Mouse (Mus musculus): ENCODE measurements at regions not wholly inside any gene's neighbourhood (a gene's known extent, or its start where the extent isn't known, plus 50 kb on each side); places are given as distances from the start of the nearest gene placed in this dataset.
A peak's percentile ranks its signal among the peaks of the same experiment; 100 is the strongest.

DNA sequence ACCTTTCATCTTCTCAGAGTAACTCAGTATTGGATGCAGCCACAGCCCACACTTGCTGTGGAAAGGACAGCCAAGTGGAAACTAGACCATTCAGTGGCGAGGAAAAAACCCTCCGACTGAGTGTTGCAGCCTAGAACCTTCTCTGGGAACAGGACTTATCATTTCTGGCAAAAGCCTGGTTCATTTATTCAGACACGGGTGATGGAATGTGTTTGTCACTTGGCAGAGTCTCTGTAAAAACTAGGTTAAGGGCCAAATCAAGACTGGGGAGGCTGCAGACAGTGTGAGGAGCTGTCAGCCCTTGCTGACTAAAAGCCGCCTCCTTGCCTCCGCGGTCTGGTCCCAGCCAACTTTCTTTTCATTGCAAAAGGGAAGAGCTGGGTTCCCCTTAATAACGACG lies 212.3 kb upstream of the Pgrmc2 start:
- Histone ChIP-seq H3K79me2 (ENCODE audit: inconsistent target) (no peaks in the 10 kb centered on the region), H3K4me3 (ENCODE audit: inconsistent target) (no peak overlapping the region), H3K36me3 (ENCODE audit: inconsistent target) (no peaks in the 10 kb centered on the region), H3K27ac (no peak overlapping the region)
- WGBS (ENCODE audit: missing documents): 80% methylated on average over 8 of the region's 8 CpGs

DNA sequence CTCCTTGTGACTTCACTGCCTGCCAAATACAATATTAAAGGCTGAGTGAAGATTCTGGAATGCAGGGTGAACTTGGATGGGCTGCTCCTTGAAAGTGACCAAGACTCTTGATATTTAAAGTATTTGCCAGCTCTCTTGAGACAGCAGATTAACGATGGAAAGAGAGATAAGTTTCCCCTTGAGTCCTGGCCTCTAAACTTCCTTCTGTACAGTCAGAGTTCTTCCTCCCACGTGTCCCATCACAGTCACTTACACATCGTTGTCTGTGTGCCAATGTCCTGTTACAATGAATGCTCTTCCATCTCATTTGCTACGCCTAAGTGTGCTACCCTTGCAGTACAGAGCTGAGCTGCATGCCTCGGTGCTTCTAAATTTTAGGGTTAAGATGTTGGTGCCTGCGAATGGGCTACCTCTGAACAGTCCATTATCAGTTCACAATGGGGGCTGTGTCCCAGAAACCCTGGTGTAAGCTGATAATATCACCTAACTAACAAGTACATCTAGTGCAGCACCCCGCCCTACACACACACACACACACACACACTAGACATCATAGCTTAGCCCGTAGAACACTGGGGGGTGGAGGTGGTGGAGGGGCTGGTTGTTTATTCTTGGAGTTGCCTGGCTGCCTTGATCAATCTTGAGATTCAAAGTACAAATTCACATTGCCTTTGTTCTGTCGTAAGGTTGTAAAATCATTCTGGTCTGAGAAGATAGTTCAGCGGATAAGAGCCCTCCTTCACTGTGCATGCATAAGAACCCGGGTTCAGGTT lies 207.9 kb upstream of the Pgrmc2 start:
- Histone ChIP-seq H3K79me2 (ENCODE audit: inconsistent target) (no peaks in the 10 kb centered on the region), H3K4me3 (ENCODE audit: inconsistent target) (no peak overlapping the region), H3K27ac (no peak overlapping the region), H3K36me3 (ENCODE audit: inconsistent target) (no peaks in the 10 kb centered on the region)
- 85% methylated on average over 11 of the region's 11 CpGs for WGBS (ENCODE audit: missing documents)

DNA sequence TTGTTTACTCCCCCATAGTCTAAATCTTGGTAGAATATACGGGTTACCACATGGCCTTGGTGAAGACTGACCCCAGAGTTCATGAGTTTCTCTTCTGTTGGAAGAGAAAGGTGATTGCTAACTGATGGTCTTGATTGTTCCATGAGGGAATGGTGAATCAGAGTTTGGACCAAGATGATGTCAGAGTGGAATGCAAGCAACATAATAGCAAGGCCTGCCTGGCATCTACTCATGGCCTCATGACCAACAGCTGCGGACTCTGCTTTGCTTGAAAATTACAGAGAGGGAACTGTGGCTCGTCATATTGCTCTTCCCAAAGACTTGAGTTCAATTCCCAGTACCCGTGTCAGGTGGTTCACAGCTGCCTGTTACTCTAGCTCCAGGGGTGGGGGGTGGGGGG lies 205.9 kb upstream of the Pgrmc2 start:
- H3K27ac ChIP-seq: no peak overlapping the region
- 95% methylated on average over 4 of the region's 4 CpGs for WGBS (ENCODE audit: missing documents)

DNA sequence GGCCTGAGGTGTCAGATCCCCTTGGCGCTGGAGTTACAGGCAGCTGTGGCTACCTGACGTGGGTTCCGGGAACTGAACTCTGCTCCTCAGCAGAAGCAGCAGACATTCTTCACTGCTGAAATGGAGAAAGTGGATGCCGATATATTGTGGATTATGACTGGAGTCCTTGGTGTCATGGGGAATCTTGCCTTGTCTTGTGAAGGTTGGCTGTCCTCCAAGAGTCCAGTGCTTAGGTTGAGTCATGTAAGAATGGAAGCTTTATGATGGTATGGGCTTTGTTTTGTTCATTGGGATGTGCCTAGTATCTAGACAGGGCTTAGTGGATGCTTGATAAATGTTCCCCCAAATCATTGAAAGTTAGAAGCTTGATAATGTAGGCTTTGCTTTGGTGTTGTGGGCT lies 205.2 kb upstream of the Pgrmc2 start:
- H3K79me2 ChIP-seq (ENCODE audit: inconsistent target): no peaks in the 10 kb centered on the region
- no peaks in the 10 kb centered on the region for H3K36me3 ChIP-seq (ENCODE audit: inconsistent target)
- 93% methylated on average over 4 of the region's 4 CpGs for WGBS (ENCODE audit: missing documents)
- no peak overlapping the region for H3K4me3 ChIP-seq (ENCODE audit: inconsistent target)
- H3K27ac ChIP-seq: no peak overlapping the region

More for the DNA sequence above, 205.9 kb upstream of the Pgrmc2 start:
- Histone ChIP-seq H3K79me2 (ENCODE audit: inconsistent target) (no peaks in the 10 kb centered on the region), H3K36me3 (ENCODE audit: inconsistent target) (no peaks in the 10 kb centered on the region), H3K4me3 (ENCODE audit: inconsistent target) (no peak overlapping the region)

DNA sequence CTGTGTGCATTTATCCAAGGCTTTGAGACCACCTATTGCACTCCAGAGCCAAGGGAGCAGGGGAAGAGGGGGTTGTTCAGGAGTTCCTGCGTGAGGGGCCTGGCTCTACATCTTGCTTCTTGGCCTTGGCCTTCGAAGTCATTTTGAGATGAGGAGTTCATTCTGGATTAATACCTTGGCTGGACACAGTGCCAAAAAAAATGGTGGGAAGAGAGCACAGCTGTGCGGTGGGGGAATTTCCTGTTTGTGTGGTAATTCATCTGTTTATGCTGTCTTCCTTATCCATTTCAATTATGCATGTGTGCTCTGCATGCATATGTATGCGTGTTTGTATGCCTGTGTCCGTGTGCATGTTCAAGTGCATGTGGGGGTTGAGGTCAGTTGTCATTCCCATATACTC lies 202.5 kb upstream of the Pgrmc2 start:
- Histone ChIP-seq H3K4me3 (ENCODE audit: inconsistent target) (no peak overlapping the region), H3K36me3 (ENCODE audit: inconsistent target) (no peaks in the 10 kb centered on the region), H3K79me2 (ENCODE audit: inconsistent target) (no peaks in the 10 kb centered on the region), H3K27ac (no peak overlapping the region)
- 96% methylated on average over 5 of the region's 5 CpGs for WGBS (ENCODE audit: missing documents)

DNA sequence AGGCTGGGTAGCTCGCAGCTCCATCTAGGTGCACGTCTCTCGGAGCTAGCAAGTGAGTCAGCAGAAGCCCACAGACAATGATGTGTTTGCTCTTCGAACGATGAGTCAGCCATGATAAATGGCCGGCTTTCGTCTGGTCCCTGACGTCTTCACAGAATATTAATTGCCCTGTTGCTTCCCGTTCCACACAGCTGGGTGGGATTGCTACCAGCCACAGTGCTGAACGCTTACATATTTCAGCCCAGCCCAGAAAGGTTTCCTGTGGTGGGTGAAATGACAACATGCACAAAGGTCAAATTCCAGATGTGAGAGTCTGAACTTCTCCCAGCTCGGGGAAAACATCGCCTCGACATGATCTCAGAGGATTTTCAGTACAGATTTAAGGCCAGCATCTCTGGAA lies 202.1 kb upstream of the Pgrmc2 start:
- Histone ChIP-seq H3K36me3 (ENCODE audit: inconsistent target) (no peaks in the 10 kb centered on the region), H3K79me2 (ENCODE audit: inconsistent target) (no peaks in the 10 kb centered on the region), H3K27ac (no peak overlapping the region), H3K4me3 (ENCODE audit: inconsistent target) (no peak overlapping the region)
- 16% methylated on average over 13 of the region's 13 CpGs for WGBS (ENCODE audit: missing documents)

DNA sequence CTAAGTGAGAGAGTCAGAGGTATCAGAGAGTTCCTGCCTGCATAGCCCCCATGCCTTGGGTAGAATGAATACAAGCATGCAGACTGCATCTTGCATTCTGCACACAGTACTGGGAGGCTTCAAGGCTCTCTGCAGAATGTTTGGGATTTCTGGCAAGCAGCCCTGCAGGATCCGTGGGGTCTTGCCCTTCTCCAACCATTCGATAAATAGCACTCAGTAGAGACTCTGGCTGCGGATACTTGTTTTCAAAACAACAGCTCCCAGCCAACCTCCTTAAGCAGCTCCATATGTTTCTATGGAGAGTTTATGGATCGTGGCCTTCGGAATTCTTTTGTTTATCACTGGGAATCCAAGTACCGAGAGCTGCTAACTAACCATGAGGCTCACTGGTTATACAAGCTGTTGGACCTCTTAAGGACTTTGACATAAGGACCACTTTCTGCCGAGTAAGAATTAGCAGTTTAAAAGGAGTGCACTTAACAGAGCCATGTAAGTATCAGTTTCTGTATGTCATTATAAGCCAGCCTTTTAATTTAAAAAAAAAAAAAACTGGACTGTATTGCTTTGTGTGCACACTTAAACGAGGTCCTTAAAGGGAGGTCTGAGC lies 199.7 kb upstream of the Pgrmc2 start:
- Histone ChIP-seq H3K36me3 (ENCODE audit: inconsistent target) (no peaks in the 10 kb centered on the region), H3K27ac (no peak overlapping the region), H3K79me2 (ENCODE audit: inconsistent target) (no peaks in the 10 kb centered on the region), H3K4me3 (ENCODE audit: inconsistent target) (no peak overlapping the region)
- WGBS (ENCODE audit: missing documents): 87% methylated on average over 8 of the region's 8 CpGs

DNA sequence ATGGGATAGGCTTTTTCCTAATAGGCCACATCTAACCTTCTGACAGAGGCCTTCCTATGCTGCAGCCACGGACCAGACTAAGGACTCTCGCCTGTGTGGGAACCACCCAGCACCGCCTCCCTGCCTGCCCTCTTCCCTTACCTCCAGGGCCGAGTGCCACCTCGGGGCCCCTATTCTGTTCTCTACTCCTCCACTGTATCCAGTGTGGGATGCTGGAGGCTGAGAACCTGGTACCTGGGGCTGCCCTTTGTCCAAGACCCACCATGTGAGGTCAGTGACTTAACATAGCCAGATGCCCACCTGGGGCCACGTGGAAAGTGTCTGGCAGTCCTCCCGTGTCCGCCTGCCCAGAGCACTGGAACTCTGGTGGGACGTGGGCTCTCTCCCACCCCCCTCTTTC lies 193.2 kb upstream of the Pgrmc2 start:
- H3K4me3 ChIP-seq (ENCODE audit: inconsistent target): no peak overlapping the region
- H3K79me2 ChIP-seq (ENCODE audit: inconsistent target): no peaks in the 10 kb centered on the region
- 98% methylated on average over 8 of the region's 9 CpGs for WGBS (ENCODE audit: missing documents)
- H3K27ac ChIP-seq: no peak overlapping the region
- H3K36me3 ChIP-seq (ENCODE audit: inconsistent target): no peaks in the 10 kb centered on the region

DNA sequence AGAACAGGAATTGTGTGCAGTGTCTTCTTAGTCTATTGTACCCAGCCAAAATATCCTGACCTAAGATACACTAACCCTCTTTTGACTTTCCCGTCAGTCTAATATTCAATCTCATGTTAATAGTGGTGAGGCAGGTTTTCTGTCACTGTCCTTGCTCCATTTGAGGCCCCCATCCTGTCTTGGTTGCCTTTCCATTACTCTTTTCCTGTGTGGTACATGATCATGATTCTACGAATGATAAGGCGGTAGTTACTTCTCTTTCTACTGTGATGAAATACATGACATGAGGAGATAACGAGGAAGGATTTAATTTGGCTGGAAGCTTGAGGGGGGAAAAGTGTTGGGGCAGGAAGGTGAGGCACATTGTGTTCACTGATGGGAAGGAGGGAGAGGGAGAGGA lies 185.7 kb upstream of the Pgrmc2 start:
- Histone ChIP-seq H3K27ac (no peak overlapping the region), H3K4me3 (ENCODE audit: inconsistent target) (no peak overlapping the region), H3K36me3 (ENCODE audit: inconsistent target) (no peaks in the 10 kb centered on the region), H3K79me2 (ENCODE audit: inconsistent target) (no peaks in the 10 kb centered on the region)
- WGBS (ENCODE audit: missing documents): 18% methylated on average over 4 of the region's 4 CpGs

DNA sequence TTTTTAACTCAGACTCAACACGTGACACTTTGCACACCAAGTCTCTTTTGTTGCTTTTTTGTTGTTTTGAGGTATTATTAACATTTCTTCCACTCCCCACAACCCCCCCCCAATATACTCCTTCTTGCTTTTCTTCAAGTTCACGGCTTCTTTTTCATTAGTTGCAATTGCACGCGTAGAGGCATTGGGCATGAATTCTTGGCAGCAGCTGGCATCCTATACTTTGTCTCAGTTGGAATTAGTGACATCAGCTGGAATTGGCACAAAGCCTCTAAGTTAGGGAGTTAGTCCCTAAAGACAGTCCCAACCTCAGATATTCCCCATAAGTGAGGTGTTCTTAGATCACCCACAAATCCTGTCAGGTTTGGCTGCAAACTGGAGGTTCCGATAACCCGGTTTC lies 183.4 kb upstream of the Pgrmc2 start:
- Histone ChIP-seq H3K4me3 (ENCODE audit: inconsistent target) (no peak overlapping the region), H3K79me2 (ENCODE audit: inconsistent target) (no peaks in the 10 kb centered on the region), H3K36me3 (ENCODE audit: inconsistent target) (no peaks in the 10 kb centered on the region), H3K27ac (no peak overlapping the region)
- 97% methylated on average over 6 of the region's 6 CpGs for WGBS (ENCODE audit: missing documents)

DNA sequence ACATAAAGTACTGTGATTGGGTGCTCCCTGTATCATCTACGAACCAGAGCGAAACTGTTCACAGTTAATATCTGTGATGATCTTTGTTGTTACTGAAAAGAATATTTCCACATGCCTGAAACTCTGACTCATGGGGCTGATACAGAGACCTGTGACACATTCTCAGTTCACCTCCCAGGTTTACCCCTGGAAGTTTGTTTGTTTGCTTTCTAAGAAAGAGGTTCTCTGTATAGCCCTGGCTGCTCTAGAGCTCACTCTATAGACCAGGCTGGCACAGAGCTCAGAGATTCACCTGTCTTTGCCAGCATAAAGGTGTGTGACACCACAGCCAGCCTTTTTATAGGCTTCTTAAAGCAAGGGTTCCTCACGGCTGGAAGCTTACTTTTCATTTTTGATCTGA lies 182.6 kb upstream of the Pgrmc2 start:
- Histone ChIP-seq H3K27ac (no peak overlapping the region), H3K79me2 (ENCODE audit: inconsistent target) (no peaks in the 10 kb centered on the region), H3K4me3 (ENCODE audit: inconsistent target) (no peak overlapping the region), H3K36me3 (ENCODE audit: inconsistent target) (no peaks in the 10 kb centered on the region)
- 97% methylated on average over 3 of the region's 3 CpGs for WGBS (ENCODE audit: missing documents)

DNA sequence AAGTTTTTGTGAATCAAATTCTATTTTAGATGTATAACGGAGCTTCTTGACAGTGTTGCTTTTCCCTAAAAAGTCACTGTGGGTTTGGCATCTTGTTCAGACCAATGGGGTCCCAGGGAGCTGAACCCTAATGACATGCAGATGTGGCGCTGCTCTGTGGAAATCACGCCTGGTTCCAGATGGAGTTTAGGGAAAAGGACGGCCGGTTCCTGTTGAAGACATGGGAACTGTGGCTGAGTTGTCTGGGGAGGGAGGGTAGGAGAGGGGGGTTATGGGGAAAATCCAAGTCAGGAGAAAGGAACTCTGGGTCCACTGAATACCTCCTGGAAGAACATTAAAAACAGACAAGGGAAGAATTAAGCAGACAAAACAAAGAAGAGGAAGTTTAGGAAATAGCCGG lies 175.4 kb upstream of the Pgrmc2 start:
- no peaks in the 10 kb centered on the region for H3K79me2 ChIP-seq (ENCODE audit: inconsistent target)
- WGBS (ENCODE audit: missing documents): 89% methylated on average over 6 of the region's 6 CpGs

DNA sequence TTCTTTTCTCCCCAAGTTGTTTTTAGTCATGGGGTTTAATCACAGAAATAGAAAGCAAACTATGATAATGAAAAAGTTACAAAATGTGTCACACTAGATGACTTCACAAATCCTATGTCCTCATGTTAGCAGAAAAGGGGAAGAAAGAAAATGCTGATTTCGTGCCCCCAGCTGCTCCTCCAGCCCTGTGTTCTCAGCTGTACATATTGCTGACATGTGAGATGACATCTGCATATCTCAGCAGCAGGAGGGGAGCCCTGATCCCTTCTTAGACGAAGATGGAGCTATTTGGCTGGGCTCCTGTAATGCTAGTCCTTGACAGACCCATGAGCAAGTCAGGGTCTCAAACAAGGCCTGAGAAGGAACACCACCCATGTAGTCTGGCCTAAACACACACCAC lies 162.1 kb upstream of the Pgrmc2 start:
- Histone ChIP-seq H3K36me3 (ENCODE audit: inconsistent target) (no peaks in the 10 kb centered on the region), H3K27ac (peak overlapping the region; percentile 88), H3K4me3 (ENCODE audit: inconsistent target) (no peak overlapping the region), H3K79me2 (ENCODE audit: inconsistent target) (no peaks in the 10 kb centered on the region)
- WGBS (ENCODE audit: missing documents): 5% methylated on average over 2 of the region's 2 CpGs

More for the DNA sequence above, 175.4 kb upstream of the Pgrmc2 start:
- no peaks in the 10 kb centered on the region for H3K36me3 ChIP-seq (ENCODE audit: inconsistent target)
- H3K4me3 ChIP-seq (ENCODE audit: inconsistent target): no peak overlapping the region
- H3K27ac ChIP-seq: no peak overlapping the region

DNA sequence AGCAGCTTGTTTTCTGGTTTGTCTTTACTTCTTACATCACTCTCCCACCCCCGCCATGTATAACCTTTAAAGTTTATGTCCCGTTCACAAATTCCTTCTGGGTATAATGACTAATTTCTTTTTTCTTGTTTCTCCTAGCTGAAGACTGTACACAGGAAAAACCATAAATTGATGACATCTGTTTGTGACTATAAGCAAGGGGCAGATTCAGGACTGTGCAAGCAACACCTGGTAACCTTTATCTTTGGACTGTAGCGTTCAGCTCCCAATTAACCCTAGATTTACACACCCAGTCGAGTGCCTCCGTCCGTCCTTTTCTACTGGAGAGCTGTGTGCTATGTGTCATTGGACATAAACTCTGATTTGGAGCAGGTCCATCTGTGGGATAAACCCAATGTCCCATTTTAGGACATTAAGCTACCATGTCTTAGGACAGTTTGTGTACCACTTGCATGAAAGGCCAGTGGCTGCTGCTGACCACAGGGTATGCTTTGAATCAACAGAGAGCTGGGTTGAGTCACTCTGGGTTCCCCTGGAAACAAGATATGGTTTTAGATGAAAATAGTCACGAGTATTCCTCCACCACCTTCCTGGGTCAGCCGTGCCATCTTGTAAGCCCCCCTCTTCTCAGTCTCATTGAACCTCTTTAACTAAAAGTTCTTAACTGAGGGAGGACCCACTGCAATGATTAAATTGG lies 159.2 kb upstream of the Pgrmc2 start:
- Histone ChIP-seq H3K36me3 (ENCODE audit: inconsistent target) (no peaks in the 10 kb centered on the region), H3K4me3 (ENCODE audit: inconsistent target) (no peak overlapping the region), H3K79me2 (ENCODE audit: inconsistent target) (no peaks in the 10 kb centered on the region), H3K27ac (no peak overlapping the region)
- 91% methylated on average over 8 of the region's 8 CpGs for WGBS (ENCODE audit: missing documents)

DNA sequence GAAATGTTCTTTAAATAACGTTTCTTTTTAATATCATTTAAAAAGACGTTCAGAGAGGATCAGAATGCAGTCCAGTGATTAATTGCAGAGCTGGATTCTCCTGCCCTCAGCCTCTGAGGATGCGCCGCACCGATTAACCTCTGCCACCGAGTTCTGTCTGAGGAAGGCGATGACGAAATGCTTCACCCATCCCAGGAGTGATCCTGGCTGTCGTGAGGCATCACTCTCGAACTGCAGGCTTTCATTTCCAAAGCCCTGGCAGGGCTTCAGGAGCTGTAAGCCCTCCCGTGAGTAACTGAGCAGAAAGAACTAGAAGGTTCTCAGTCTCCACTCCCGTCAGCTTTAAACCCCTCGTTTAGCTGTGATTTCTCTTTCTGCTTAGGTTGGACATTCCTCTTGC lies 157.0 kb upstream of the Pgrmc2 start:
- Histone ChIP-seq H3K4me3 (ENCODE audit: inconsistent target) (no peak overlapping the region), H3K79me2 (ENCODE audit: inconsistent target) (no peaks in the 10 kb centered on the region), H3K27ac (no peak overlapping the region), H3K36me3 (ENCODE audit: inconsistent target) (no peaks in the 10 kb centered on the region)
- 94% methylated on average over 11 of the region's 13 CpGs for WGBS (ENCODE audit: missing documents)
